Mouse (Mus musculus) olfactory bulb, adult 2 months (tissue): ENCODE measurements around the gene Rita1. TPM values are rescaled to one million over a fixed set of nuclear protein-coding genes. Genes with fewer than 3 reads are reported as not detected.

ENCODE experiments used
- H3K27ac ChIP-seq: fragments of 200-500 bp; 2 replicates; pipeline ENCODE4 v1.5.1; 2012; ENCODE audit warnings: low read depth, low read length; ENCODE audit not compliant: insufficient read depth
- H3K4me1 ChIP-seq: fragments of 200-500 bp; 2 replicates; pipeline ENCODE4 v1.6.1; 2012; ENCODE audit warnings: low read length; ENCODE audit not compliant: control insufficient read depth, insufficient read depth
- H3K4me3 ChIP-seq: fragments of 200-500 bp; 2 replicates; pipeline ENCODE4 v1.5.1; 2012; ENCODE audit warnings: mild to moderate bottlenecking, low read depth, low read length, moderate library complexity; ENCODE audit not compliant: insufficient read depth
- CTCF ChIP-seq: fragments of 200-500 bp; IDR thresholded peaks from 2 replicates; pipeline ENCODE4 v1.5.1; 2012; ENCODE audit warnings: low read depth, mild to moderate bottlenecking, low read length, moderate library complexity; ENCODE audit not compliant: insufficient read depth
- POLR2A ChIP-seq: fragments of 200-500 bp; IDR thresholded peaks from 2 replicates; pipeline ENCODE4 v1.6.1; 2012; ENCODE audit warnings: mild to moderate bottlenecking, low read depth, low read length, moderate library complexity; ENCODE audit not compliant: insufficient read depth
- WGBS: fragments of 180-500 bp; shearing (Covaris S2); methylation state at CpG from one replicate; pipeline ENCODE4 v1.1.7; 2018; 5-methylcytosine and 5-hydroxymethylcytosine counted together
- polyA plus RNA-seq: library from polyadenylated mRNA; stranded (reverse); fragments of >200 nt; gene quantifications from 2 replicates; pipeline ENCODE4 v1.2.4, GENCODE M21; 2012; ENCODE audit warnings: low replicate concordance; ENCODE audit not compliant: missing spikeins, insufficient read depth, insufficient read length

The Rita1 gene
- polyA plus RNA-seq, 1 experiment: not detected

GRCm38 (mm10) chr5:120606590-120607200, 5.7 kb downstream of the Rita1 start:
- peaks cover 20% of the 10 kb centered on the region for H3K4me1 ChIP-seq
- no peak overlapping the region for H3K4me3 ChIP-seq
- H3K27ac ChIP-seq: no peak overlapping the region
- WGBS: 78% methylated on average over 25 of the region's 25 CpGs
- TF ChIP-seq CTCF: no peak
- no peak for TF ChIP-seq POLR2A

GRCm38 (mm10) chr5:120605688-120606087, 6.7 kb downstream of the Rita1 start:
- Histone ChIP-seq H3K4me1 (peaks cover 11% of the 10 kb centered on the region), H3K4me3 (peak overlapping the region; percentile 45), H3K27ac (no peak overlapping the region)
- TF ChIP-seq CTCF: no peak; the same call in 1 of the 2 replicates
- TF ChIP-seq POLR2A: no peak
- 1% methylated on average over 8 of the region's 8 CpGs for WGBS

- Histone ChIP-seq H3K4me1 (peaks cover 11% of the 10 kb centered on the region), H3K27ac (no peak overlapping the region), H3K4me3 (peak overlapping the region; percentile 45)
- TF ChIP-seq CTCF (0 out of 2 replicates have a peak, but pooled peaks have one; percentile 3), POLR2A (no peak)
- 0% methylated on average over 10 of the region's 10 CpGs for WGBS
These were observed 7.1 kb downstream of the Rita1 start for GRCm38 (mm10) chr5:120605241-120605661.

- Histone ChIP-seq H3K4me3 (peak overlapping the region; percentile 45), H3K27ac (no peak overlapping the region), H3K4me1 (peaks cover 11% of the 10 kb centered on the region)
- TF ChIP-seq CTCF: peak; percentile 18; the same call in 1 of the 2 replicates
- TF ChIP-seq POLR2A: no peak
- WGBS: under 1% methylated on average over 6 of the region's 6 CpGs
These were observed 7.5 kb downstream of the Rita1 start for GRCm38 (mm10) chr5:120604839-120605238.

- Histone ChIP-seq H3K4me3 (no peak overlapping the region), H3K4me1 (peaks cover 5% of the 10 kb centered on the region), H3K27ac (no peak overlapping the region)
- 80% methylated on average over 7 of the region's 7 CpGs for WGBS
- TF ChIP-seq POLR2A (no peak), CTCF (no peak)
These were observed 8.9 kb downstream of the Rita1 start for GRCm38 (mm10) chr5:120603515-120603914.

- H3K27ac ChIP-seq: no peak overlapping the region
- TF ChIP-seq POLR2A (no peak), CTCF (no peak)
- peaks cover 5% of the 10 kb centered on the region for H3K4me1 ChIP-seq
- 96% methylated on average over 12 of the region's 12 CpGs for WGBS
- no peak overlapping the region for H3K4me3 ChIP-seq
These were observed 10.2 kb downstream of the Rita1 start for GRCm38 (mm10) chr5:120602210-120602609.

- TF ChIP-seq POLR2A: no peak
- TF ChIP-seq CTCF: peak; percentile 26; the same call in 1 of the 2 replicates
- H3K27ac ChIP-seq: no peak overlapping the region
- 71% methylated on average over 11 of the region's 11 CpGs for WGBS
- no peak overlapping the region for H3K4me3 ChIP-seq
- peaks cover 5% of the 10 kb centered on the region for H3K4me1 ChIP-seq
These were observed 11.3 kb downstream of the Rita1 start for GRCm38 (mm10) chr5:120600946-120601668.

GRCm38 (mm10) chr5:120599625-120600024, 12.8 kb downstream of the Rita1 start:
- TF ChIP-seq POLR2A (no peak), CTCF (no peak)
- 98% methylated on average over 6 of the region's 6 CpGs for WGBS
- no peak overlapping the region for H3K4me3 ChIP-seq
- no peak overlapping the region for H3K27ac ChIP-seq
- H3K4me1 ChIP-seq: no peaks in the 10 kb centered on the region

GRCm38 (mm10) chr5:120594485-120594884, 17.9 kb downstream of the Rita1 start:
- 84% methylated on average over 6 of the region's 6 CpGs for WGBS
- H3K4me3 ChIP-seq: no peak overlapping the region
- no peak overlapping the region for H3K27ac ChIP-seq
- no peak for TF ChIP-seq CTCF
- TF ChIP-seq POLR2A: no peak
- no peaks in the 10 kb centered on the region for H3K4me1 ChIP-seq
